Mouse (Mus musculus): ENCODE data around the gene Rin3.

The Rin3 gene

DNA sequence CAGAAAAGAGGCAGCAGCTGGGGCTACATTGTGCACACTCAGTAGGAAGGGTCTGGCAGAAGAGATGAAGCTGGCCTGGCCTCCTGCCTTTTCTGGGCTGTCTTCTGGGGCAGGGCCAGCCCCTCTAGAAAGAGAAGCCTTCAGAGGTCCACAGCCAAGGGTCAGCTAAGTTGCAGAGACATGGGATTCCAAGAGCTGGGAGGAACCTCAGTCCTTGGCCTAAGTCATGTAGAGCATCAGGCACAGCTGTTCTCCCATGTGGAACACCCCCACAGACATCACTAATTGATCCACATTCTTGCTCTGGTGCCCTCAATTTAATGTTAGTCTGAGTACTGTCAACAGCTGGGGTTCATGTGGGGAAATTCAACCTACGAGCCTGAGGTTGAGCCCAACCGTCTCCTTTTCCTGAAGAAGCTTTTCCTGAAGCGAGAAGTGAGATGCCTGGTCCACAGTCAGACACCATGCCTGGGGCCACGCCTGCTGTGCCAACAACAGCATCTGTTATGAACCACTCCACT lies 20.0 kb downstream of the Rin3 start:
- DNase-seq (ENCODE audit: low spot score in 2 of 2), result no peak

DNA sequence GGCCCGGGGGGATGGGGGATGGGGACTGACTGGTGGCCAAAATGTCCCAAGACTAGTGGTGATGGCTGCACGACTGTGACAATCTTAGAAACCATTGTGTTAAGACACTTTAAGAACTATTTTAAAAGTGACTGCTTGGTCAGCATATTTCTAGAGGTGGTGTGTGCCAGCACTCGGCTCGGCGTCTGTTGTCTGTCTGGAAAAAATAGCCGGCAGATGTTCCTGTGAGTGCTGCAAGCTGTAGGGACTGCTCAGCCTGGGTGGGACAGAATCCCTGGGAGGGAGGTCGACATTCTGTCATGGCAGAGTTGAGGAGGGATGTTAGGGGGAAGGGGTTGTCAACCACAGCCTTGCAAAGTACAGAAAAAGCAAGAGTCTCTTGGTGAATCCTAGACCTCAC lies 21.0 kb downstream of the Rin3 start:
- DNase-seq (ENCODE audit: low spot score in 2 of 2), result peak in 1 of 2 experiments; percentile 46

DNA sequence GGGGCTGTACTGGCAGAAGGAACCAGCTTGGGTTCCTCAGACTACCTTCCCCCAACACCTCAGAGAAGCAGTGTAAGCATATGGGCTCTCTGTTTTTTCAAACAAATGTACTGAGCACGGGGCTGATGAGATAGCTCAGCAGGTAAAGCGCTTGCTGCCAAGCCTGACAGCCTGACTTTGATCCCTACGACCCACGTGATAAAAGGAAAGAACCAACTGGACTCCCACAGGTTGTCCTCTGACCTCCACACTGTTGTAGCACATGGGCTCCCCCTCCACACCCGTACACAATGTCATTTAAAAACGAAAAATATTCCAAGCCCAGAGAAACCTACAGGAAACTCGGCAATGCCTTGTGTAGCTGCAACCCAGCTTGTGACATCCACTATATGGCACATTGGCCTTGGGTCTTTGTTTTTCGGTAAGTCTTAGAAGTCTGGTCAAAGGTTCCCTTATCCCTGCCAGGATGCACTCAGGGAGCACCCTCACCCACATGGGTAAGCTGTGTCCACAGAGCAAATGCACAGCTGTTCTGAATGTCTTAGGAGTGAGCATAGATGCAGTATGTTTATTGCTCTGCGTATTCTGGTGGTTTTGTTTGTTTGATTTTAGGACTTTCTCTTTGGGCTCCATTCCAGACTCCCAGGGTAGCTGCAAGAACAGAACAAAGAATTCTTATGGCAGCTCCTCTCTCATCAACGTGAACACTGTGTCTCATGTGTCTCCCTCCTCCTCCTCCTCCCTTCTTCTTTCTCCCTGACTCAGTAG lies 22.4 kb downstream of the Rin3 start:
- no peak for DNase-seq (ENCODE audit: low spot score in 2 of 2)

DNA sequence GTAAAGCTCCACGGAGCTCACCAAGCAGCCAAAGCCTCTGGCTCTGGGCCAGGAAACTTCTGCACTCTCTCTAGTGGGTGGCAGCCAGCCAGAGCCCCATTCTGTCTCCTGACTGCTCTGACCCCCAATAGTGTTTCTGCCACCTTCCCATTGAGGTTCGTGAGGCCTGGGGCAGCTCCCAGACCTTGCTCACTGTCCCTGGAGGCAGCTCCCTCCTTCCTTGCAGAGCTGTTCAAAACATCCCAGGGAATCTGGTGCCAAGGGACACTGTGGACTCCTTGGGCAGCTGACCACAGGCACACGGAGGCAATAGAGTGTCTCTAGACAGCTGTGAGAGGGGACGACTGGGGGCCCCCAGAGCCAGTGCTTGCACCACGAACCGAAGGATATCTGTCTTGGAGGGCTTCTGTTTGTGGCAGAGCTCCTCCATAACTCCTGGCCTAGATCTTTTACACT lies 25.2 kb downstream of the Rin3 start:
- DNase-seq (ENCODE audit: low spot score in 2 of 2), result peak in 1 of 2 experiments; percentile 32

DNA sequence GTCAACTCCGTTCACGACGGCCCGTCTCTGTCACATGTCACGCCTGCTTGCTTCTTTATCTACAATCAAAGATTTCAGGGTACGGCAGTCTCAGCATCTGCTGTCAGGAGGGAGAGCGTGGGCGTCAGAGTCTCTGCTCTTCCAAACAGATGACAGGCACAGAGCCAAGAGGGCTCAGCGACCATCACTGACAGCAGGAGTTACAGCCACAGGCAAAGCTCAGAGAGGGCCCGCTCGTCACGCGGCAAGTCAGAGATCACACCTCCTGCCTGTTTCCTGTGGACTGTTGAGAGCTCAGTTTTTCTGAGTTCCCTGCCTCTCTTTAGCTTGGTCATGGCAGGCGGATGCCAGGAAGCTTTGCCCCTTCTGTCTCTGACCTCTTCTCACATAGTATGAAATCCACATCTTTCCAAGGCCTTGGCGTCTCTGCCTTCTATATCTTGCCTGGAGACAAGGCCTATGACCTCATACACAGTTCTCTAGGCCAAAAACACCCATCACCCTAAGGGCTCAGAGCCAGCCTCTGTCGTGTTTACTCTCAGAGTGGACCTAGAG lies 25.7 kb downstream of the Rin3 start:
- DNase-seq (ENCODE audit: low spot score in 2 of 2), result peak; percentile 61 to 75

DNA sequence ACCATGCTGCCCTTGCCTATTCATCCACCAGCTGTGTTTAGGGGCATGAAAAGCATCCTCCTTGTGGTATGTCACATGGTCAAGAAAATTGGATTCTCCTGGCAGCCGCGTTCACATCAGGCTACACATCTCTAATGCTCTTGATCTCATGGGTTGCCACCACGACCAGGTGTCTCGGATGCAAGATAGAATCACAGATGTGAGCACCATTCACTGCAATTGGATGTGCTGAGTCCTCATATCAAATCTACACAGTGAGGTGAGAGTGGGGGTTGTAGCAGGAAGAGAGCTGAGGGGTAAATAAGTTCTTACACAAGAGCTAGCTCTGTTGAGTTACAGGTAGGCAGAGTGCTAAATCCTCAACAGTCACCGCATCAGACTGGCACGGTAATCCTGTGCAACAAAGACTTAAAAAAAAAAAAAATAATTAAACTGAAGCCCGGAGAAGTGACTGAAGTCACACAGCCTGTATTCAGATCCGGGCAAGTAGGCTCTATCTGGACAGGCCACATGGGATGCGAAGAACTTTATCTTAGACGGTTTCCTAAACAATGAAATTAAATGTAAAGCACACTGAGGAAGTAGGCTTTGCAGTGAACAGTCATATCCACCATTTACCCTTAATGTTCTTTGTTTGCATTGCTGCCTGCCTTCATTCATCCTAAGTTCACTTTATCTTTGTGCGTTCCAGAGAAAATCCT lies 26.4 kb downstream of the Rin3 start:
- no peak for DNase-seq (ENCODE audit: low spot score in 2 of 2)

DNA sequence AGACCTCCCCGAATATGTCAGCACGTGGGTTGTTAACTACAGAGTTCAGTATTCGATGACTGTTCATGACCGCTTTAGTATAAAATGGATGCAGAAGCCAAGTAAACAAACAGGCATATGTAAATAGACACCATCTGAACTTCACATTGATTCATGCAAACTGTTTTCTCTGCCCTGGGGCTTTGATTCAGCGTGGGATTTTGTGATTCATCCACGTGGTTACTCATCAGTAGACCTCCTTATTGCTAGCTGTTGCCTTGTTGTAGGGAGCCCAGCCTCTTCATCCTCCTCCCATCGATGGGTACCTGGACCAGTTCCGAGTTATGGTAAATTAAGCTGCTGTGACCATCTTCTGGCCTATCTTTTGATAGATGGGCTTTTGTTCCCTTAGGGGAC lies 26.9 kb downstream of the Rin3 start:
- DNase-seq (ENCODE audit: low spot score in 2 of 2), result peak in 1 of 2 experiments; percentile 19

DNA sequence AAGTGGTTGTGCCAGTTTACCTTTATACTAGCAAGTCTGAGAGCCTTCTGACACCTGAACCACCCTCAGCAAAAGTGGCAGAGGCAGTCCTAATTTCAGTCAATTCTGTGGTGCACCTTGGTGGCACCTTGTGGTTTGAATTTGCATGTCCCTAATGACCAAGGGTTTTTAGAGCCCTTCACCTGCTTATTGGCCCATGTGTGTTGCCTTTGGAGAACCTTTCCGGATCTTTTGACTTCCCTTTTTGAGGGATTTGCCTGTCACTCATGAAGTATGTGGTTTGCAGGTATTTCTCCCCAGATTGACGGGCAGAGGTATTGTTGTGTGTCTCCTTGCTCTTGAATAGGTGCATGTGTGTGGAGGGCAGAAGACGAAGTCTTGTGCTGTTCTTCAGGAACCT lies 27.4 kb downstream of the Rin3 start:
- DNase-seq (ENCODE audit: low spot score in 2 of 2), result no peak

DNA sequence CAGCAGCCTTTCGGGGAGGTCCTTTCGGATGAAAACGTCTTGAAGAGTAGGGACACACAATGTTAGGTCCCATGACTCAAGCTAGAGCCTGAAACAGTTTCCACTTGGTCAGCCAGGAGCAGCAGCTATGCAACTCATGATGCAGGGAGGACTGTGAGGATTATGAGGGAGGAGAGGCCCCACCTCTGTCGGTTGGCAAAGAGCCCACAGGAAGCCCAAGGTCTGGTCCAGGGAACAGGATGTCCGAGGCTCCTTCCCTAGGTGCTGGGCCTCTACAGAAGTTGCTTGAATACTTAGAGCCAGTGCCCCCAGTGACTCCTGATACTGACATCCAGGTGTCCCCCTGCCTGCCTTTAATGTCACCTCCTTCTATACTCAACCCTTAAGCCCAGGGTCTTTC lies 28.6 kb downstream of the Rin3 start:
- no peak for DNase-seq (ENCODE audit: low spot score in 2 of 2)

DNA sequence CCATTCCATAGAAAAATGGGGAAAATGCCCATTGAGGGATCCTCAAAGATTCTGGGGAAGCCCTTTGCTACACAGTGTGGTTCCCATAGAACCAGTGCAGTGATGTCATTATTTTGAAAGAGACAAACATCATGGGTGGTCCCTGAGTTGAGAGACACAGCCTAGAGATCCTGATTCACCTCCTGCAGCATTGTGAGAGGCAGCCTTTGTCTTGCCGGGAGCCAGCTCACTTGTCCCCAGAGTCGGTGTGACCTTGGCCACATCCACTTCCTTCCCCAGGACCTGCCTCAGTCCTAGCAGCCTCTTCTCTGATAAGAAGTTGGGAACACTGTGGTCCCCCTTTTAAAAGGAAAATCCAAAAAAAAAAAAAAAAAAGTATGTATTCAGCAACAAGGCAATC lies 36.3 kb downstream of the Rin3 start:
- no peak for DNase-seq (ENCODE audit: low spot score in 2 of 2)

DNA sequence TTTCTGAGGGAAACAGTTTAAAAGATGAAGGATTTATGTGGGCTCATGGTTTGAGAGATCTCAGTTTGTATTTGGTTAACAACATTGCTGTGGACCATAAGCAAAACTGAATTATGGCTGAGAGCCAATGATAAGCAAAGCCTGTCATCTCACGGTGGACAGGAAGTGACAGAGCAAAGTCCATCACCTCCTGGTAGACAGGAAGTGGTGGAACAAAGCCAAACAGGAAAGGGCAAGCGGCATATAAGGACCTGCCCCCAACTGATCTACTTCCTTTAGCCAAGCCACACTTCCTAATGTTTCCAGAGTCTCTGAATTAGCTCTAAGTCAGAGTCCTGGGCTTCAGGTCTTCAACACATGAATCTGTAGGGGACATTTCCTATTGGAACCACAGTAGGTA lies 37.1 kb downstream of the Rin3 start:
- no peak for DNase-seq (ENCODE audit: low spot score in 2 of 2)

DNA sequence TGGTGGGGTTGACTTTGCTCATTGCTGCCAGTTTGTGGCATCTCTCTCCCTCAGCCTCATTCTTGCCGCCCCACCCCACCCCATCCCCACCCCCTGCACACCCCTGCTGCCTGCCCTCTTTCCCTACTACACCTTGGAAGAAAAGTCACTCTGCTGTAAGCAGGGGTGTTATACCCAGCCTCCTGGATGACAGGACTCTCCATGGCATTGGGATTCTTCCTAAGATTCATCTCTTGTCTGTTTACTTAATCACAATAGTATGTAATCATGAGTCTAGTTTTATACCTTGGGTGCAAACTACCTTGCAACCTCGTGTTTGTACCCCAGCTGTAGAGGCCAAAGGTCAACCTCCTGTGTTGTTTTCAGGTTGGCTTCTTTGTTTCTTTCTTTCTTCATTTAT lies 37.5 kb downstream of the Rin3 start:
- DNase-seq (ENCODE audit: low spot score in 2 of 2), result no peak

DNA sequence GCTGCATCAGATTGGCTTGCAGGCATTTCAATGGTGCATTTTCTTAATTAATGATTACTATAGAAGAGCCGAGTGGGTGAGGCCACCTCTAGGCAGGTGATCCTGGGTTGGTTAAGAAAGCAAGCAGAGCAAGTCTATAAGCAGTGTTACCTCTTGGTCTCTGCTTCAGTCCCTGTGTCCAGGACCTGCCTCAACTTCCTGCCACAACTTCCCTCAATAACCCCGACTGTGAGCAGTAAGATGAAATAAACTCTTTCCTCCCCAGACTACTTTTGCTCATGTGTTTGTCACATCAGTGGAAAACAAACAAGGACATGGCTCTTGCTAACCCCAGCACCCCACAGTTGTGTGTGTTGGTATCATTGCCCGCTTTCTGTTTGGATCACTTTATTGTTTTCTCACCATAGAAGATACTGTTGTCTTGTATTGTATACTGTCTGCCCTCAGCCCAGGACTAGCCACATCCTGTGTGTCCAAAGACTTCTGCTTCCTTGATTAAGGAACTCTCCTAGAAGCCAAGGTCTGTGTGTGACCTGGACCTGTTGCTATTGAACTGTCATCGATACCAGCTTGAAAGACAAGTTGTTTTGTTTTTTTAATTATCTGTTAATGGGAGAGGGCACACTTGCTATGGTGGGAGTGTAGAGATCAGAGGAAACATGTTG lies 38.3 kb downstream of the Rin3 start:
- no peak for DNase-seq (ENCODE audit: low spot score in 2 of 2)

DNA sequence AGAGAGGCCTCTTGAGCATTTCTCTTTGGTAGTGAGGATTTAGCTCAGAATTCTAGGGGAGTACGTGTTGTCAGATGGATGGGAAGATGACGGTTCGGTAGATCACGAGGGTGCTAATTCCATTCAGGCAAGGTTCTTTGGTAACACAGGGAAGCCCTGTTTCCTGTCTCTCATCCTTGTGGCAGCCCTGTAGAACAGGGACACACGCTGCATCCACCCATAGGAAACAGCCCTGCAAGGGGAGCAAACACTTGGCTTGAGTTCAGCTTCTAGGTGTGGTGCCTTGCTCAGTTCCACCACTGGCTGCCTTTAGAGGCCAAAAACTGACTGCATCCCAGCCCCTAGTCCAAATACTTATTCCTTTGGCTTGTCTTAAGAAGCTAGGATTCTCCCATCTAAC lies 39.0 kb downstream of the Rin3 start:
- DNase-seq (ENCODE audit: low spot score in 2 of 2), result no peak

DNA sequence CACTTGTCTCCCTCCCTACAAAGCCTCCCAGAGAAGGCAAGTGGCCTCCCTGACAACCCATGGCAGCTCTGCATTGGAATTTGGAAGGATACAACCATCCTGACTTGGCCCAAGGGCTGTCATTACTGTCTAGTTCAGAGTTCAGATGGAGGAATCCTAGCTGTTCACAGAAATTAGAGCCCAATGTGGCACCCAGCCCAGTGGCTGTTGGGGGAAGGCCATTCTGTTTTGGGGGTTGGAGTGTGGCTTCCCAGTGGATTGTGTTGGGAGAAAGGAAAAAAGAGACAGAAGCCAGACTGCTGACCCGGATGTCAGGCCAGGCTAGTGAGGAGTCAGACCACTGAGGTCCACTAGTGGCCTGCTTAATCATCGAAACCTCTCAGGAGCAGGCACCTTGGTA lies 40.5 kb downstream of the Rin3 start:
- no peak for DNase-seq (ENCODE audit: low spot score in 2 of 2)

DNA sequence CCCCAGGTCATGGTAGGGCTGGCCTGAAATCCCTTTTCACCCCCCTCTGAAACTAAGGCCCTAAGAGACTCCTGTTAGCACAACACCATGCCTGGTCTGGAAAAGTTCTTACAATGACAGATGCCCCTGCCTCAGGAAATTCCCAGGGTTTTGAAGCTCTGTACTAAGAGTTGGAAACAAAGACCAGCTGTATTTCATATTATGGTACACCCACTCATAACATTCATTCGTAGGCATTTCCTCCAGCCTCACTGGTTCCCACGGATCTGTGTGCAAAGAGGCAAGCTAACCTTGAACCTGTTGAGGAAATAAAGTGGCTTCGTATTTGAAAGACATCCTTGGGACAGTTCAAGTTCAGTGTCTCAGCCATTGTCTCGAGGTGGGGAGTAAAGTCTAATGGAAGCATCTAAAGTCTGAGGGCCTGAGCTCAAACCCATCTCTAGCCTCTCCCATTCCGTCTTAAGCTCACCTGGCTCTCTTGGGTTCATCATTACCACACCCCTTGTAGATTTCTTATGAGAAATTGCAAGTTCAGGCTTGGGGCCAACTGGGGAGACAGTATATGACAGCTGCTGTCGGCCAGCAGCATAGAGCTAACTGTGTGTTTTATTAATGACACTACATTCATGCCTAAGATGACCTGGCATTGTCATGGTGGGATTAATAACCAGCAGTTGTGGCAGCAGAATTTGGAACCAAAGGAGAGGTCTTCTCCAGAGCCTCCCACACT lies 41.5 kb downstream of the Rin3 start:
- no peak for DNase-seq (ENCODE audit: low spot score in 2 of 2)

DNA sequence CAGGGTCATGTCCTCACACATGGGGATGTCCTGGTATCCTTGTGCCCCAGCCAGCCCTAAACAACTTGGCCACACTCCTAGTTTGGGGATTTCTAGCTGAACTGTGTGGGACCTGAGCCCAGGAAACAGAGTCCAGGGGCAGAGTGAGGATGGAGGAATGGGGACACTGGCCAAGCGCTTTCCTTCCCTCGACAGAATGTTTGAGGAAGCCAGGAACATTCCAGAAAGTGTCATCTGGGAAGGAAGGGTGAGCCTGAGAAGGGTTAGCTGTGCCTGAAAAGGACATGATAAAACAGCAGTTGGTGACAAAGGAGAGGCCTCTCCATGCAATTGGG lies 42.0 kb downstream of the Rin3 start:
- no peak for DNase-seq (ENCODE audit: low spot score in 2 of 2)

DNA sequence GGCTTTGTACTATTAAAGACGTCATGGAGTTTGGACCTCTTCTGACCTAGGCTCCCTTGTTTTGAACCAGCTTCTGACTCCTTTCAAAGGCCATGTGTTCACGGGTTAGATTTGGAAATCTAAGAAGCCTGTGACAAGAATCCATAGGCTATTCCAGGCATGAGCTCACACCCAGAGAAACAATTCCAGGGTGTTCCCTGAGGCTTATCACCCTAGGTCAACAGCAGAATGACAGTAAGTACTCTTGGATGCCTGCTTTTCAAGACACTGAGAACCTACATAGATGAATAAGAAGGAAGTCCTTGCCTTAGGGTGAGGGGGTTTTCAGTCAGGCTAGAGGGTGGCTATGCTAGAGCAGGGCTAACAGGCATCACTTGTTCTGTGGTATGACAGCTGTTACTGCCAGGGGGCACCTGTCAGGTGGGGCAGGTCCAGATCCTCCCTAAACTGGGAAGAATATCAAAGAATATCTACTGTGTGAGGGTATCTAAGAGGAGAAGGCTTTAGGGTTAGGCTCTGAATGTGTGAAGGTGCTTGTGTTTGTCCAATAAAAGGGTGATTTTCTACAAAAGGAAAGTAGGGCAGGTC lies 44.0 kb downstream of the Rin3 start:
- DNase-seq (ENCODE audit: low spot score in 2 of 2), result no peak

DNA sequence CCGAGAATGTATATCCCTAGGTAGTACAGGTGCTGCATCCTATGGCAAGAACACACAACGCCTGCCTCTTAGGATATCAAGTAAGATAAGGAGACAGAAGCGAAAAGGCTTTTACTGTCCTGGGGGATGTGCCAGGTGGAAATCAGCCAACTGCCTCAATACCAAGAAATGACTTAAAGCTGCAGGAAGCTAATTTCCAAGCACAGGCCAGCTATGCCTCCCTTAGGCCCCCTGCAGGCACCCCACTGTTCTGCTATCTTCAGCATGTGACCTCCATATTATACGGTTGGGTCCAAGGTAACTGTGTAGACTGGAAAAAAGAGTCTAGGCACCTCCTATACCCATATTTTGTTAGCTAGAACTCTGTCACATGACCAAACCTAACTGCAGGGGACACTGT lies 44.7 kb downstream of the Rin3 start:
- DNase-seq (ENCODE audit: low spot score in 2 of 2), result no peak

DNA sequence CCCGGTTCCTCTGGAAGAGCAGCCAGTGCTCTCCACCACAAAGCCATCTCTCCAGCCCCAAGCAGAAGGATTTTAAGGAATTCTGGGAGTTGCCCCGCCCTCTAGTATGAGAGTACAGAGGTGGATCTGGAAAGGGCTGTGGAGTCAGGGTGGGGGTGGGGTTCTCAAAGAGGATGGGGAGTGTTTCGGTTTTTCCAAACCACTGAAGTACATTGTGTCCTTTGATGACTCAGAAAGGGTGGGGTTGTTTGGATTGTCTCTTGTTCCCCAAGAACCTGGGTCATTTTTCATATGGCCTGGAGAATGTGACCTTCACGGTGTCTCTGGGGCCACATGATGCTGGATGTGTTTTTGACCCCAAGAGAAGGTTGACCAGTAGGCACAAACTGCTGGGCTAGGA lies 45.2 kb downstream of the Rin3 start:
- no peak for DNase-seq (ENCODE audit: low spot score in 2 of 2)

DNA sequence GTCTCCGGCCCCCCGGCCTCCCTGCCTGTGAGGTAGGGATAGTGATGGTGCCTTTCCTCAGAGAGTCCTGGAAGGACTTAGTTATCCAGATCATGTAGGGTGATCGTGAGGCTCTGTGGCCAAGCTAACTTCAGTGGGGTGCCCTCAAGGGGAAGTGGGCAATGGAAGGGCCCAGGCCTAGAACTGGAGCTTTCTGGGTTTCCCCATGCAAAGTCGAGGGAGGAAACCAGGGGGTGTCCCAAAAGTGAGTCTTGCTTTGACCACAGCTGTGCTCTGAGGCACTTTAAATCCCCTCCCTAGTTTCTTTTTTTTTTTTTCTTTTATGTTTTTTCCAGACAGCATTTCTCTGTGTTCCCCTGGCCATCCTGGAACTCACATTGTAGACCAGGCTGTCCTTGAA lies 47.3 kb downstream of the Rin3 start:
- DNase-seq (ENCODE audit: low spot score in 2 of 2), result no peak
